Mouse (Mus musculus) cerebellum, adult 11-12 months (tissue): ENCODE results near the gene Enoph1.

Experiments used
- DNase-seq: peaks from one replicate; pipeline ENCODE4 v3.0.0; 2022

Gene Enoph1

GRCm38 (mm10) chr5:100079931-100080275 lies 40.1 kb downstream of the Enoph1 start:
- no peak for DNase-seq

- no peak for DNase-seq
These were observed 42.2 kb downstream of the Enoph1 start for GRCm38 (mm10) chr5:100082006-100082405.

DNA sequence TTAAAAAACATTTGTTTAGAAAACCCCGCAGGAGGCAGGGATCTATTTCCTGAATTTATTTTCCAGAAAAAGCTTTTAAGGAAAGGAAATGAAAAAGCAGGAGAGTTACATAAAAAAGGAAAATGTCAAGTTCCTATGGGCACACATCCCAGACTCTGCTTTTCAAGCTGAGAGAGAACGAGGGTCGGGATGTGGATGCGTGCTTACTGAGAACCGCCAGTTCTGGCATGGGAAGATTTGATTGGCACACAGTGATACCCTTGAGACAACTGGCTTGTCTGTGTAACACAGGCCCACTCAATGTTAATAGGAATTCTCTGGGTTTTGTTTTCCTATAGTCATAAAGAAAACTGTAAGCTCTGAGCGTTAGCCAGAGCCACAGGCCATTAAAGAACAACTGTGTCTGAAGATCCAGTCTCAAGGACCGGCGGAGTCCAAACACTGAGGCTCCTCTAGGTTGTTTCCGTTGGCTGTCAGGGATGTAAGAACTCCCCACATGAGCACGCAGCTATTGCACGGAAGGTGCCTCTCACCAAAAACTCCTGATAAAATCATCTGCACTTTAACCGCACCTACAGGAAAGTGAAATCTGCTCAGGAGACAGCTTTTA lies 44.3 kb downstream of the Enoph1 start:
- no peak for DNase-seq

GRCm38 (mm10) chr5:100085097-100085496 lies 45.3 kb downstream of the Enoph1 start:
- no peak for DNase-seq

DNA sequence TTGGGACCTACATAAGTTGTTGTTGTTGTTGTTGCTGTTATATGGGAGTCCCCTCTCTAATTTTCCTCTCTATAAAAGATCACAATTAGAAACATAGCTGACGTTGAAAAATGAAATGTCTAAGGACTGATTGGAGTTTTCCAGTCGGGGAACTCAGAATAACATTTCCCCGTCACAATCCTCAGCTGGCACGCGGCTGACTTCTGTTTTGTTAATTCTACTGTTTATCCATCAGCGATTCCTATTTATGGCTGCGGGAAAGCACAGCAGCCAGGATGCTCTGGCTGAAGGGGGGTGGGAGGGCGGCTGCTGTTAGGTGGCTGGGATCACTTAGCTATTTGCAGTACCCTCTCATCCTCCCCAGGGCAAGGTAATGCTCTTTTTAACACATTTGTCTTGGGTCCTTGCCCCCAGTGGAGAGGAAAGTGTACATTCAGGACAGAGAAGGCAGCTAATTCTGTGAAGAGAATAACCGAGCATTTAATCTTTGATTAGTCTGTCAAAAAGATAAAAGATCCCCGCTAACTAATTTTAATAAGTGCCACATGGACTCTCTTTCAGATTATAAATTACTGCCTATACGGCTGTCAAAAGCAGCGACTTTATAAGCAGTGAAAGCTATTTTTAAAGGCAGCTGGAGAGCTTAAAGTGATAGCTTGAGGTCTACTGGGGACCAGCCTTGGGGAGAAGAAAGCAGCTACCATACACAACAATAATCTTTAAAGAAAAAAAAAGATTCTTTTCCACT lies 50.9 kb downstream of the Enoph1 start:
- no peak for DNase-seq

DNA sequence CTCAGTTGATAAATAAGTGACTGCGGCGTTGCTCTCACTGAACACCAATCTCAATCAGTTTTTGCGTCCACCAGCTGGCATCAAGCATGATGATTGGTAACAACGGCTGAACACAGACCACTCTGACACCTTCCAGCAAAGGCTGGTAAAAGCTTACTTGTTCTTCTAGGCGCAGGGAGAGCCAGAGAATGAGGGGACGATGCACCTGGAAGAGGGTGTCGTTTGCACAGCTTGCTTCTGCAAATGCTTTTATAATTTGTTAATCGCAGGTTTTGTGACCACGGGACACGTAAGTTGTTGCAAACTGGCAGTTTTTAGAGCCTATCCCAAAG lies 51.4 kb downstream of the Enoph1 start:
- DNase-seq, result no peak

DNA sequence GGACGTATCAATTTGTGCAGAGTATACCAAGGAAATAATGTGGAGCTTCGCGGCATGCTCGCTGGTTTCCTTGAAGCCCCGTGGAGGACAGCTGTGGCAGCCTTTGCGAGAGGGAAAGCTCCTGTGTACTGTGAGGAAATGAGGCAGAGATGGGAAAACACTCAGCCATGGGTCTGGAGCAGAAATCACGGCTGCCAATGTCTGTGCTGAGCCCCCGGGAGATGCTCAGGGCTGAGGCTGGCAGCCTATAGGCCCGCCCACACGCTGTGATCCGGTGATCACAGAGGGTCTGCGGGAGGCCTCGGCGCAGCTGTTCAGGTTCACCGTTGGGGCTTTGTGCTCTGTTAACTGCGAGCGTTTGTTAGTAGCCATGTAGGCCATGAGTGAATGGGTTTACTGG lies 51.8 kb downstream of the Enoph1 start:
- DNase-seq, result no peak

DNA sequence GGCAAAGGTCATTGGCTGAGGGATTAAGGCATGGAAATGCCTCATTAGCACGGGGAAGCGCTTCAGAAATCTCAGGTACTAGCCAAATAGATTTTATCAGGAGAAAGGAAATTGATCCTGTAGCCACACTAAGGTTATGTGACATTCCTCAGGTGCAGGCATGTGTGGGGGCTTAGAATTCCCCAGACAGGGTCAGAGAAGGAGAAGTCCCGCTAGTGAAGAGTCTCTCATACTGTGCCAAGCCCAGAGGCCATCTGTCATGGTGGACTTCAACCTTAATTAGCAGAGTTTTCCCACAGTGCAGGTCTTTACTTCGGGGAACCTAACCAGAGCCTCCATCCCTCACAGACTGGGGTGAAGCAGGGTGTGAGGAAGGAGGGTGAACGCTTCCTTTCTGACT lies 57.2 kb downstream of the Enoph1 start:
- DNase-seq, result no peak

DNA sequence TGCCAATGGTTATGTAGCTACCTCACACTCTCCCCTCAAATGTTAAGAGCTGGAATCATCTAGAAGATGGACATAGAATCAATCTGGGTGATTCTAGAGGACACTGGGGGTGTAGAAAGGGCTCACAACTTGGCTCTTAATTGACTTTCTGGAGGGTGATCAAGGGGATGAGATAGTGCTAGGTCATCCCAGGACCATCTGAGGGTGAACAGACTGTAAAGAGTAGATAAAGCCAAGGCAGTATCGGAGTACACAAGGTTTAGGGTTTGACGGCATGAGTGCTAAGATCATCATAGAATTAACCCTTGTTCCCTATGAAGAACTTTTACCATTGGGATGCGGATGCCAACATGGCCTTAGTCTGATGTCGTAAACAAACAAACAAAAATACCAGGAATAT lies 58.2 kb downstream of the Enoph1 start:
- no peak for DNase-seq

- no peak for DNase-seq
These were observed 62.6 kb downstream of the Enoph1 start for GRCm38 (mm10) chr5:100102395-100102794.

DNA sequence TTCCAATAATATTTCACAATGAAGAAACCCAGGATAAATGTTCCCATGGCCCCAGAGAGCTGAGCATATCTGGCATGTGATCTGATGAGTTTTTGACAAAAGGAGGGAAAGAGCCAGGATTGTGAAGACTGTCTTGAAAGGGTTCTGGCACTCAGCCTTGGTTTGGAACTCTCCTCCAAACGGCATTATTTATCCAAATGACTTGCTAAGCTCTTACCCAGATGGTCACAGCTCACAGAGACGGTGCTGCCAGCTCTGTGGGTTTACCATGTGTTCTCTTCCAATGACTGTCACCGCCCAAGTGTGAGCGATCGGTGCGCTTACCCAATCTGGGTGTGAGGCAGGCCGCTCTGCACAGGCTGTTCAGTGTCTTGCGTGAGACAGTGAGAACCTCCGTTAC lies 69.1 kb downstream of the Enoph1 start:
- peak; percentile 89 for DNase-seq

GRCm38 (mm10) chr5:100109543-100110282 lies 69.9 kb downstream of the Enoph1 start:
- peak; percentile 34 for DNase-seq

DNA sequence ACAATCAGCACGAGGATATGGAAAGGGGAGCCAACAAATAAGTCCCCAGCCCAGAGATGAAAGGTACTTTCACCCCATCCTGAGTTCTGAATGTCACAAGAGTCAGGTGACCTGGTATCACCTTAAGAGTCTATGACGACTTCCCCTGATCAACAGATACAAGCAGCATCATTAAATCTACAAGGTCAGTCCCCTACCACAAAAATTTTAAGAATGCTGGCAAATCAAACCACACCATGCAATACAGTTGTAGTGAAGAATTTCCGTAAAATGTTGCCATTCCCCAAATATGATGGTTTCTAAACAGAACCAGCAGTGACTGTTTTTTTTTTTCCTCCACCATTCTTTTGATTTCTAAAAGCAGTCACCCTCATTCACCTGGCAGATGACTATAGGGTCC lies 70.8 kb downstream of the Enoph1 start:
- no peak for DNase-seq

DNA sequence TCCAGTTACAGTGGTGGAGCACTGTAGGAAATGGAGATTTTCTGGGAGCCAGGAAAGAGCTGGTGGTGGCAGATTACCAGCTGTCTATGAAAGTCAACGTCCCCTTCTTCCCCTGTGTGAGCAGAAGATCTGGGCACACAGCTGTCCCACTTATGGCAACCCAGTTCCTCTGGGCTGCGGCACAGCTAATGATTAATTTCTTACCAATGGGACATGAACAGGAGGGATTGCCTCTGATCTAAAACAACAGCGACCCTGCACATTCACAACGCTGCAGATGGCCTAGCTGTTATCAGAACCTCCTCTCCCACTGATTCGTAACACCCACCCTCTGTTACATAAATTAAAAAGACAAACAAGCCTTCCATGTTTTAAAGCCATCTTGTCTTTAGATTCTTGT lies 73.6 kb downstream of the Enoph1 start:
- DNase-seq, result no peak
